In genomic region chr9:54566958-54567357, GRCm38 (mm10) we compare ENCODE assay signal across 20 mouse cellular contexts. TPM values are rescaled to one million over a fixed set of nuclear protein-coding genes. Genes with fewer than 3 reads are reported as not detected.
A peak's percentile ranks its signal among the peaks of the same experiment; 100 is the strongest.
DNase-seq lines count a peak whose midpoint lies in the region; ATAC-seq and TF ChIP-seq lines count a peak whose summit lies in the region.
"Had no signal": no experiment of that assay in that cellular context is flagged by ENCODE, and none has a peak within 500 bp of the region (broad histone marks: within the 10 kb centered on the region; RNA-seq: fewer than 3 reads in every experiment).

No protein-coding gene starts in this region.

- ATAC-seq in embryonic facial prominence, embryonic 14.5 days (ENCODE audit: low read depth): peak; percentile 85
- no peak for ATAC-seq in limb, embryonic 15.5 days (ENCODE audit: insufficient number of reproducible peaks, low FRiP score, low TSS enrichment, low read depth)
- ATAC-seq in liver, embryonic 11.5 days (replicated peaks; ENCODE audit: low FRiP score): no peak
- no peak for ATAC-seq in midbrain, embryonic 15.5 days (replicated peaks)
- ATAC-seq: activated CD4-positive, CD25-positive, alpha-beta regulatory T cell, adult 4 months; intestine, postnatal 0 days; liver, postnatal 0 days had no signal

- no peak for TF ChIP-seq CTCF in kidney, adult 2 months (conservative IDR thresholded peaks at IDR 0.05; ENCODE audit: insufficient read depth, insufficient read length, low read depth, low read length)

- H3K9ac ChIP-seq in embryonic facial prominence, embryonic 14.5 days (ENCODE audit: low read depth, low read length): no peak overlapping the region
- no peak overlapping the region for H3K9ac ChIP-seq in limb, embryonic 15.5 days
- H3K9ac ChIP-seq in liver, embryonic 11.5 days (ENCODE audit: low read depth, low read length): no peak overlapping the region
- H3K9ac ChIP-seq in midbrain, embryonic 15.5 days: no peak overlapping the region
- H3K9ac ChIP-seq: heart, embryonic 15.5 days; hindbrain, embryonic 15.5 days; liver, postnatal 0 days; midbrain, embryonic 12.5 days had no signal

- WGBS in kidney, adult 2 months: 46% methylated on average over 4 of the region's 4 CpGs
- 39% methylated on average over 4 of the region's 4 CpGs for WGBS in embryonic facial prominence, embryonic 14.5 days
- WGBS in limb, embryonic 15.5 days: 37% methylated on average over 4 of the region's 4 CpGs
- WGBS in liver, embryonic 11.5 days: 46% methylated on average over 4 of the region's 4 CpGs
- WGBS in midbrain, embryonic 15.5 days: 71% methylated on average over 4 of the region's 4 CpGs

- H3K36me3 ChIP-seq in kidney, adult 2 months (ENCODE audit: control insufficient read depth, insufficient read depth, low read length): no peaks in the 10 kb centered on the region
- no peaks in the 10 kb centered on the region for H3K36me3 ChIP-seq in embryonic facial prominence, embryonic 14.5 days (ENCODE audit: control insufficient read depth, insufficient read depth, low read length)
- H3K36me3 ChIP-seq in limb, embryonic 15.5 days: no peaks in the 10 kb centered on the region
- H3K36me3 ChIP-seq in liver, embryonic 11.5 days (ENCODE audit: control insufficient read depth, insufficient read depth, low read length): no peaks in the 10 kb centered on the region
- no peaks in the 10 kb centered on the region for H3K36me3 ChIP-seq in midbrain, embryonic 15.5 days (replicated peaks)
- H3K36me3 ChIP-seq: heart, embryonic 15.5 days; hindbrain, embryonic 15.5 days; midbrain, embryonic 12.5 days had no signal

- H3K4me2 ChIP-seq in embryonic facial prominence, embryonic 14.5 days (ENCODE audit: low read depth, low read length): no peak overlapping the region
- H3K4me2 ChIP-seq in limb, embryonic 15.5 days: no peak overlapping the region
- H3K4me2 ChIP-seq in liver, embryonic 11.5 days: no peak overlapping the region
- H3K4me2 ChIP-seq in midbrain, embryonic 15.5 days: no peak overlapping the region
- H3K4me2 ChIP-seq: heart, embryonic 15.5 days; hindbrain, embryonic 15.5 days; midbrain, embryonic 12.5 days had no signal

- H3K9me3 ChIP-seq in embryonic facial prominence, embryonic 14.5 days (ENCODE audit: control insufficient read depth, low read length): no peaks in the 10 kb centered on the region
- no peaks in the 10 kb centered on the region for H3K9me3 ChIP-seq in limb, embryonic 15.5 days
- no peaks in the 10 kb centered on the region for H3K9me3 ChIP-seq in liver, embryonic 11.5 days (ENCODE audit: control insufficient read depth, low read length)
- no peaks in the 10 kb centered on the region for H3K9me3 ChIP-seq in midbrain, embryonic 15.5 days
- H3K9me3 ChIP-seq: heart, embryonic 15.5 days; hindbrain, embryonic 15.5 days; midbrain, embryonic 12.5 days had no signal

- H3K27ac ChIP-seq in kidney, adult 2 months (ENCODE audit: insufficient read depth, low read depth, low read length): no peak overlapping the region
- peak overlapping the region; percentile 44; the same call in 1 of the 2 replicates for H3K27ac ChIP-seq in embryonic facial prominence, embryonic 14.5 days (replicated peaks; ENCODE audit: low read depth, low read length)
- H3K27ac ChIP-seq in limb, embryonic 15.5 days: peak overlapping the region; percentile 38
- H3K27ac ChIP-seq in liver, embryonic 11.5 days (ENCODE audit: low read depth, low read length): no peak overlapping the region
- no peak overlapping the region for H3K27ac ChIP-seq in midbrain, embryonic 15.5 days
- H3K27ac ChIP-seq: heart, embryonic 15.5 days; hindbrain, embryonic 15.5 days; midbrain, embryonic 12.5 days had no signal

- no peak for TF ChIP-seq POLR2A in kidney, adult 2 months (IDR thresholded peaks at IDR 0.05; ENCODE audit: low read depth, low read length)

- H3K27me3 ChIP-seq in kidney, adult 2 months (replicated peaks; ENCODE audit: control insufficient read depth, insufficient read depth, low read length): no peaks in the 10 kb centered on the region
- H3K27me3 ChIP-seq in embryonic facial prominence, embryonic 14.5 days (replicated peaks; ENCODE audit: control insufficient read depth, insufficient read depth, low read length): no peaks in the 10 kb centered on the region
- no peaks in the 10 kb centered on the region for H3K27me3 ChIP-seq in limb, embryonic 15.5 days
- H3K27me3 ChIP-seq in liver, embryonic 11.5 days (replicated peaks; ENCODE audit: control insufficient read depth, insufficient read depth, low read length): no peaks in the 10 kb centered on the region
- no peaks in the 10 kb centered on the region for H3K27me3 ChIP-seq in midbrain, embryonic 15.5 days (replicated peaks)
- H3K27me3 ChIP-seq: heart, embryonic 15.5 days; hindbrain, embryonic 15.5 days; midbrain, embryonic 12.5 days had no signal

- H3K4me1 ChIP-seq in kidney, adult 2 months (ENCODE audit: control insufficient read depth, insufficient read depth, low read length): peaks cover 3% of the 10 kb centered on the region; the same call in 1 of the 2 replicates
- no peaks in the 10 kb centered on the region for H3K4me1 ChIP-seq in embryonic facial prominence, embryonic 14.5 days (ENCODE audit: control insufficient read depth, insufficient read depth, low read length)
- H3K4me1 ChIP-seq in limb, embryonic 15.5 days: 0 out of 2 replicates have a peak, but pooled peaks cover 2% of the 10 kb centered on the region
- peaks cover 4% of the 10 kb centered on the region; the same call in 1 of the 2 replicates for H3K4me1 ChIP-seq in liver, embryonic 11.5 days (replicated peaks; ENCODE audit: control insufficient read depth, insufficient read depth, low read length)
- no peaks in the 10 kb centered on the region for H3K4me1 ChIP-seq in midbrain, embryonic 15.5 days
- H3K4me1 ChIP-seq: heart, embryonic 15.5 days; hindbrain, embryonic 15.5 days; midbrain, embryonic 12.5 days had no signal

- DNase-seq in kidney, adult 2 months: peak; percentile 36
- no peak for DNase-seq in kidney, adult 18-20 months
- peak; percentile 82 for DNase-seq in embryonic facial prominence, embryonic 14.5 days (ENCODE audit: low spot score)
- peak; percentile 74 for DNase-seq in lung, postnatal 25 days (ENCODE audit: low spot score)
- no peak for DNase-seq in liver, embryonic 11.5 days (ENCODE audit: low spot score)
- no peak for DNase-seq in spleen, adult 18-20 months
- DNase-seq: cerebellum, adult 11 months; cerebellum, postnatal 25 days; gastrocnemius, postnatal 36 days; layer of hippocampus, postnatal 36 days; left cerebral cortex, postnatal 4 days; liver, postnatal 0 days had no signal

- H3K4me3 ChIP-seq in kidney, adult 2 months (ENCODE audit: insufficient read depth, low read depth, low read length): no peak overlapping the region
- H3K4me3 ChIP-seq in embryonic facial prominence, embryonic 14.5 days (ENCODE audit: low read depth, low read length): no peak overlapping the region
- H3K4me3 ChIP-seq in limb, embryonic 15.5 days: no peak overlapping the region
- no peak overlapping the region for H3K4me3 ChIP-seq in liver, embryonic 11.5 days (ENCODE audit: low read depth, low read length)
- no peak overlapping the region for H3K4me3 ChIP-seq in midbrain, embryonic 15.5 days
- H3K4me3 ChIP-seq: heart, embryonic 15.5 days; hindbrain, embryonic 15.5 days; midbrain, embryonic 12.5 days had no signal

RNA-seq across cellular contexts. Expression of gene Cib2, which starts 6.9 kb away (rescaled TPM):
- 7.9 and 10.0 TPM in 2 replicates for polyA plus RNA-seq in kidney, adult 2 months (2012; rRNA removed)
- polyA plus RNA-seq in embryonic facial prominence, embryonic 14.5 days (2014; fragmentation: Nextera tagmentation; extraction: Ambion mirVana): 18.8 and 22.4 TPM in 2 replicates
- 19.8 and 23.0 TPM in 2 replicates for polyA plus RNA-seq in limb, embryonic 15.5 days (2015; fragmentation: Nextera tagmentation; extraction: Ambion mirVana)
- 4.6 and 5.3 TPM in 2 replicates for polyA plus RNA-seq in liver, embryonic 11.5 days (2014; fragmentation: Nextera tagmentation; extraction: Ambion mirVana)
- 43.2 and 44.6 TPM in 2 replicates for polyA plus RNA-seq in midbrain, embryonic 15.5 days (2015; fragmentation: Nextera tagmentation; extraction: Ambion mirVana)

RNA-seq across cellular contexts. Expression of gene Idh3a, which starts 19.2 kb away (rescaled TPM):
- polyA plus RNA-seq in kidney, adult 2 months (2012; rRNA removed): 105 and 122 TPM in 2 replicates
- 136 and 159 TPM in 2 replicates for polyA plus RNA-seq in embryonic facial prominence, embryonic 14.5 days (2014; fragmentation: Nextera tagmentation; extraction: Ambion mirVana)
- 95.5 and 117 TPM in 2 replicates for polyA plus RNA-seq in limb, embryonic 15.5 days (2015; fragmentation: Nextera tagmentation; extraction: Ambion mirVana)
- 234 and 244 TPM in 2 replicates for polyA plus RNA-seq in liver, embryonic 11.5 days (2014; fragmentation: Nextera tagmentation; extraction: Ambion mirVana)
- polyA plus RNA-seq in midbrain, embryonic 15.5 days (2015; fragmentation: Nextera tagmentation; extraction: Ambion mirVana): 132 and 136 TPM in 2 replicates

RNA-seq across cellular contexts. Expression of gene Sh2d7, which starts 28.2 kb away (rescaled TPM):
- polyA plus RNA-seq in kidney, adult 2 months (2012; rRNA removed): not detected in 2 replicates
- not detected in 2 replicates for polyA plus RNA-seq in embryonic facial prominence, embryonic 14.5 days (2014; fragmentation: Nextera tagmentation; extraction: Ambion mirVana)
- 0.14 TPM in 1 of 2 replicates, not detected in the other for polyA plus RNA-seq in limb, embryonic 15.5 days (2015; fragmentation: Nextera tagmentation; extraction: Ambion mirVana)
- polyA plus RNA-seq in liver, embryonic 11.5 days (2014; fragmentation: Nextera tagmentation; extraction: Ambion mirVana): not detected in 2 replicates
- not detected in 2 replicates for polyA plus RNA-seq in midbrain, embryonic 15.5 days (2015; fragmentation: Nextera tagmentation; extraction: Ambion mirVana)
- polyA plus RNA-seq: activated CD4-positive, CD25-positive, alpha-beta regulatory T cell, adult 4 months; forebrain, embryonic 11.5 days; heart, embryonic 15.5 days; hindbrain, embryonic 15.5 days; intestine, postnatal 0 days; liver, postnatal 0 days had no signal

Comparison
In these comparisons a context has a peak if more than half of its experiments do, and no peak if none do; other contexts are left out.
1. DNase-seq: peak in kidney, adult 2 months (single experiment), embryonic facial prominence, embryonic 14.5 days (single experiment) and lung, postnatal 25 days (single experiment); none in kidney, adult 18-20 months (single experiment), liver, embryonic 11.5 days (single experiment) and spleen, adult 18-20 months (0 of 2).
2. H3K27ac ChIP-seq: peak in embryonic facial prominence, embryonic 14.5 days (single experiment) and limb, embryonic 15.5 days (single experiment); none in kidney, adult 2 months (single experiment), liver, embryonic 11.5 days (single experiment) and midbrain, embryonic 15.5 days (single experiment).